Mouse (Mus musculus) embryo, embryonic 11.5 days (tissue): ENCODE measurements around the gene Hoxc9.

ENCODE experiments used
- DNase-seq: peaks from one replicate; pipeline ENCODE4 v3.0.0-alpha.2; 2012; ENCODE audit warnings: low read depth, low spot score

The Hoxc9 gene

DNA sequence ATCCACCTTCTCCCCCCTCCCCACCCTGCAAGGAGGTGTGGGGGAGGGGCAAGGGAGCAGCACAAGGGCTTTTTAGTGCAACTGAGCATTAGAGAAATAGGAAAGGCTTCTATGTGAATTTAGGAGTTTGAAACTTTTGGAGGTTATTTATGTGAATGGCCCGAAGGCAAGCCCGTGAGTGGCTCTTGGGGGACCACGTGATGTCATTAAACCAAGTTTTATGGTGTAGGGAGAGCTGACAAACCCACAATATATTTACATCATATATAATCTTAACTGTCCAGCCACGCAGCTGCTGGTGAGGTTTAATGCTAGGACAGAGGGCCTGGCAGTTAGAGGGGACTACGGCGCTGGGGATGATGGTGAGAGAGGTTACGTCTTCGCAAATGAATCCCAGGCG, 42.4 kb downstream of the Hoxc9 start, which contains the start of gene Hoxc4:
Gene Hoxc4, plus strand, starts transcription at position 299 of the 400 bp plus-strand sequence.
- DNase-seq: no peak

- no peak for DNase-seq
These were observed 44.7 kb downstream of the Hoxc9 start for GRCm38 (mm10) chr15:103020899-103021418.

- DNase-seq: no peak
These were observed 45.3 kb downstream of the Hoxc9 start for GRCm38 (mm10) chr15:103021544-103021943.

GRCm38 (mm10) chr15:103024131-103024530, 47.9 kb downstream of the Hoxc9 start:
- no peak for DNase-seq

GRCm38 (mm10) chr15:103027266-103028235, 51.3 kb downstream of the Hoxc9 start:
- DNase-seq: no peak

GRCm38 (mm10) chr15:103028916-103029512, 52.8 kb downstream of the Hoxc9 start:
- no peak for DNase-seq

GRCm38 (mm10) chr15:103030142-103030541, 53.9 kb downstream of the Hoxc9 start:
- DNase-seq: no peak

GRCm38 (mm10) chr15:103032167-103032566, 55.9 kb downstream of the Hoxc9 start:
- no peak for DNase-seq

GRCm38 (mm10) chr15:103032646-103033575, 56.7 kb downstream of the Hoxc9 start:
- no peak for DNase-seq

- no peak for DNase-seq
These were observed 58.0 kb downstream of the Hoxc9 start for GRCm38 (mm10) chr15:103034043-103034806.
